Mouse (Mus musculus) neural tube, embryonic 15.5 days (tissue): ENCODE measurements around the gene Zfp941. TPM values are rescaled to one million over a fixed set of nuclear protein-coding genes. Genes with fewer than 3 reads are reported as not detected.

Experiments used
- ATAC-seq: fragments of 200-750 bp; cut with Nextera tagmentation; 2 replicates; pipeline ENCODE4 v1.8.0; 2017; ENCODE audit warnings: mild to moderate bottlenecking, moderate TSS enrichment, moderate library complexity; ENCODE audit not compliant: low FRiP score
- H3K27ac ChIP-seq: fragments of 300-500 bp; sonication (generic); replicated peaks from 2 replicates; pipeline ENCODE4 v1.5.1; 2015; ENCODE audit warnings: mild to moderate bottlenecking, inconsistent platforms
- H3K27me3 ChIP-seq: fragments of 300-500 bp; sonication (generic); replicated peaks from 2 replicates; pipeline ENCODE4 v1.6.1; 2015; ENCODE audit warnings: inconsistent platforms
- H3K36me3 ChIP-seq: fragments of 300-500 bp; sonication (generic); 2 replicates; pipeline ENCODE4 v1.6.1; 2015; ENCODE audit warnings: inconsistent platforms
- H3K4me1 ChIP-seq: fragments of 300-500 bp; sonication (generic); 2 replicates; pipeline ENCODE4 v1.6.1; 2015; ENCODE audit warnings: inconsistent platforms
- H3K4me2 ChIP-seq: fragments of 300-500 bp; sonication (generic); 2 replicates; pipeline ENCODE4 v1.6.1; 2015; ENCODE audit warnings: inconsistent platforms, mild to moderate bottlenecking, moderate library complexity
- H3K4me3 ChIP-seq: fragments of 300-500 bp; sonication (generic); replicated peaks from 2 replicates; pipeline ENCODE4 v1.5.1; 2015; ENCODE audit warnings: mild to moderate bottlenecking, inconsistent platforms
- H3K9ac ChIP-seq: fragments of 300-500 bp; sonication (generic); replicated peaks from 2 replicates; pipeline ENCODE4 v1.6.1; 2015; ENCODE audit warnings: mild to moderate bottlenecking, inconsistent platforms
- H3K9me3 ChIP-seq: fragments of 300-500 bp; sonication (generic); replicated peaks from 2 replicates; pipeline ENCODE4 v1.6.1; 2016; ENCODE audit warnings: inconsistent platforms
- WGBS: fragments of 180-500 bp; shearing (Covaris S2); methylation state at CpG from one replicate; pipeline ENCODE4 v1.1.7; 2015; ENCODE audit warnings: mixed read lengths; 5-methylcytosine and 5-hydroxymethylcytosine counted together
- polyA plus RNA-seq: library from polyadenylated mRNA; unstranded; fragments of >200 nt; fragmentation: Nextera tagmentation; extraction: Ambion mirVana; gene quantifications from 2 replicates; pipeline ENCODE4 v1.2.1, GENCODE M21; 2015

Gene Zfp941
- polyA plus RNA-seq, 1 experiment from 2014 or later: 33.1 TPM

DNA sequence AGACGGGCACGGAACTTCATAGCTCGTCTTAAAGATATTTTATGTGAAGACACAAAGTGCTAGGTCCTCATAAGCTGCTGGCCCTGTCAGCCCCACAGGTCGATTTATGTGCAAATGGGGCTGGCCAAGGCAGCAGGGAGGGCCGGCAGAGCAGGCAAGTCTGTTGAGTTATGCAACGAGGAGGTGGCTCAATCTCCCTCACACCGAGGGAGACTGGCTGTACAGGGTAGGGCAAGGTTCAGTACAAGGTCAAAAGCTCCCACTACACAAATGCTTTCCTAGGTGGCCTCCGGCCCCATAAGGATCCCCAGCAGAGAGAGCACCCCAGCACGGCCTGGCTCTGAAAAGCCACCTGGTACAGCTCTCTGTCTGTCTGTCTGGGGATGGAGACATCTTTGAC lies 31.4 kb upstream of the Zfp941 start:
- 82% methylated on average over 9 of the region's 9 CpGs for WGBS
- Histone ChIP-seq H3K9me3 (no peaks in the 10 kb centered on the region), H3K4me2 (no peak overlapping the region), H3K9ac (no peak overlapping the region), H3K4me1 (peaks cover 20% of the 10 kb centered on the region), H3K36me3 (peaks cover 36% of the 10 kb centered on the region), H3K27me3 (no peaks in the 10 kb centered on the region), H3K27ac (no peak overlapping the region), H3K4me3 (no peak overlapping the region)
- ATAC-seq: no peak

DNA sequence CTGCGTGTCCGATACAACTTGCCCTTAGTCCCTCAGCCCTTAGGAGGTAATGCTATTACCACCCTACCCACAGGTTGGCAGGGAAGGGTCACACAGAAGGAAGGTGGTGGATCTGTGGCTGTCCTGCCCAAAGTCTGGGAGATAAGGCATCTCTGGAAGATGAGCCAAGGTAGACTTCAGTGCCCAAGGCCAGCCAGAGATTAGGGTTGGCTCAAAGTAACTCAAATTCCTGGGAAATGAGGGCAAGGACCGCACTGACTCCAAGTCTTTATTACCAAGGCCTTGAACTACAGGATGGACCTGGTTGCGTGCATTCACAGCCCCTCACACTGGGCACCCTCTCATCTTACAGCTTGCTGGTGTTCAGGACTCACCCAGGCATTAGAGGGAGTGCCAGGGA lies 29.9 kb upstream of the Zfp941 start:
- ATAC-seq: no peak
- no peaks in the 10 kb centered on the region for H3K27me3 ChIP-seq
- peaks cover 36% of the 10 kb centered on the region for H3K36me3 ChIP-seq
- 97% methylated on average over 4 of the region's 4 CpGs for WGBS
- no peak overlapping the region for H3K27ac ChIP-seq
- no peak overlapping the region for H3K4me2 ChIP-seq
- H3K9ac ChIP-seq: no peak overlapping the region
- H3K4me3 ChIP-seq: no peak overlapping the region
- H3K4me1 ChIP-seq: peaks cover 12% of the 10 kb centered on the region
- H3K9me3 ChIP-seq: no peaks in the 10 kb centered on the region

DNA sequence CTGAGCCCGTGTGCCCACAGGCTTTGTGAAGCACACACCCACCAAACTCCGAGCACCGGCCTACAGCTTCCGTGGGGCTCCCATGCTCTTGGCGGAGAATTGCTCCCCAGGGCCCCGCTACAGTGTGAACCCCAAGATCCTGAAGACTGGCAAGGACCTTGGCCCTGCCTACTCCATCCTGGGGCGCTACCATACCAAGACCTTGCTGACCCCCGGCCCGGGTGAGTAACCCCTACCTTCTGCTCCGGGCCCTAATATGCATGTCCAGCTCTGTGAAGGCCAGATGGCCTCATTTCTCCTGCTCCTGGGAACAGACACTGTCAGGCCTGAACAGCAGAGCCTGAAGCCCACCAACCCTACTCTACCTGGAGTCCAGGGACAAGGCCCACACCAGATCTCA lies 26.6 kb upstream of the Zfp941 start:
- no peaks in the 10 kb centered on the region for H3K9me3 ChIP-seq

DNA sequence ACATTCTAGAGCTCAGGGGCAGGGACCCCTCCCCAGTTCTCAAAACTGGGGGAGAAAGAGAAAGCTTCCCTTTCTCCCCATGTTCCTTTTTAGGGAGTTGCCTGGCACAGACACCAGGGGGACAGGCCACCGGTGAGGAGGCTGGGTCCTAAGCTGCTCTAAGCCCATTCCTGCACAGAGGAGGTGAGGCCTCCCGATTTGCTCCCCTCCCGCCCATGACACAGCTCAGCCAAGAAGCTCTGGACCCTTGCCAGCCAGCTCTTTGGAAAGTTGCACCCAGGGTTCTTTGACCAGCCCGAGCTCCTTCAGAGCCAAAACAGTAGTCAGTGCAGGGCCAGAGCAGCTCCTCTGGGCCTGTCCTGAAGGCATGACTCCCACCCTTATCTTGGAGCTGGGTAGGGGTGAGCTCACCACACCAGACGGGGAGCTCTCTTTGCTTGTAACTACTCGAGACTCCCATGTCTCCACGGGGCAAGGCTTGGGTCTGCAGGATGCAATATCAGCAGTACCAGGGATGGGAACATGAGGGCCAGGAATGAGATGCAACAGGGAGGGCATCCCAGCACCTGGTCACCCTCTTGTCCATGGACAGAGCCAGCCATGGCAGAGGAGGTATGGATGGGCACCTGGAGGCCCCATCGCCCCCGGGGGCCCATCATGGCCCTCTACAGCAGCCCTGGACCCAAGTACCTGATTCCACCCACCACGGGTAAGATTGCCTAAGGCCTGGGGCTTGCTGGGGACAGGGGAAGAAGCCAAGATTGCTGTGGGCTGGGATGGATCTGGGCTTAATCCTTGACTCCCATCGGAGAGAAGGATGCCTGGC lies 26.0 kb upstream of the Zfp941 start, which contains the start of gene Odf3:
Gene Odf3, plus strand, starts transcription at position 51 of the 826 bp plus-strand sequence.
- H3K36me3 ChIP-seq: peaks cover 20% of the 10 kb centered on the region
- H3K27me3 ChIP-seq: peaks cover 11% of the 10 kb centered on the region
- ATAC-seq: no peak
- H3K4me3 ChIP-seq: no peak within 1 kb of the TSS
- H3K9me3 ChIP-seq: no peaks in the 10 kb centered on the region
- no peaks in the 10 kb centered on the region for H3K4me1 ChIP-seq
- 66% methylated on average over 11 of the region's 11 CpGs for WGBS
- no peak within 1 kb of the TSS for H3K27ac ChIP-seq
- H3K4me2 ChIP-seq: no peak within 1 kb of the TSS
- H3K9ac ChIP-seq: no peak within 1 kb of the TSS

More for the DNA sequence above, 26.6 kb upstream of the Zfp941 start:
- peaks cover 7% of the 10 kb centered on the region; the same call in 1 of the 2 replicates for H3K27me3 ChIP-seq
- no peak overlapping the region for H3K4me3 ChIP-seq
- peaks cover 26% of the 10 kb centered on the region for H3K36me3 ChIP-seq
- H3K27ac ChIP-seq: no peak overlapping the region
- no peaks in the 10 kb centered on the region for H3K4me1 ChIP-seq
- no peak overlapping the region for H3K9ac ChIP-seq
- WGBS: 92% methylated on average over 10 of the region's 10 CpGs
- H3K4me2 ChIP-seq: no peak overlapping the region
- ATAC-seq: no peak

DNA sequence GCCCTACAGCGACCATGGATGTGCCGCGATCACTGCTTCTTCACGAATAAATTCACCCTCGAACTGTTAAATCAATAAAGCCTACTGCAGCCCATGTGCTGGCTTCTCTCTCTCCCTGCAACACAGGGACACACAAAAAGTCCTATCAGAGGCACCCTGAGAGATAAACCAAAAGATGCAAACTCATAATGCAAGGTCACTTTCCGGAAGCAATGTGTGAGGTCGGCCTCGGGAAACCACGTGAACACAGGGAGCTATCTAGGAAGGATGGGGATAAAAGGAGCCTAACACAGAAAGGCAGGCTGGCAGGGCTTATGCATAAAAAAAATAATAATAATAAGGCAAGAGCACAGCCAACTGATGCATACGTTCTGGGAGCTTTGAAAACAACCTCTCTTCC lies 24.7 kb upstream of the Zfp941 start:
- Histone ChIP-seq H3K36me3 (peaks cover 7% of the 10 kb centered on the region), H3K4me3 (no peak overlapping the region), H3K9ac (no peak overlapping the region), H3K27me3 (peaks cover 22% of the 10 kb centered on the region), H3K4me1 (no peaks in the 10 kb centered on the region), H3K9me3 (no peaks in the 10 kb centered on the region), H3K4me2 (no peak overlapping the region), H3K27ac (no peak overlapping the region)
- ATAC-seq: no peak
- WGBS: 86% methylated on average over 10 of the region's 10 CpGs

DNA sequence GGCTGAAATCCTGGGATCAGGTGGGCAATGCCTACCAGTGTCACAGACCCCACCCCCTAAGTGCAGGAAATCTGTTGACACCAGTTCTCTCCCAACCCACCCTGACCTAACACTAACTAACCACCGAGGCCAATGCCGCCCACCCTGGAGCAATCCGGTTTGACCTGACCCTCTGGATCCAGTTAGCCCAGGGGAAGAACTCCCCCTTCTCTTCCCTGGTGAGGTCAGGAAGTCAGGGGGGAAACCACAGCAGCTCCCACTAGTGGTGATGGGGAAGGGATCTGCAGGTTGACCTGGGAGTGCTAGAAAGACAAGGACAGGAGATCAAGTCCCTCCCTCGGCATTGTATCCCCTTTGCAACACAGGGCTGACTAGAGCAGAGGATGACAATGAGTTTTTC lies 23.7 kb upstream of the Zfp941 start:
- Histone ChIP-seq H3K9ac (no peak overlapping the region), H3K4me1 (no peaks in the 10 kb centered on the region), H3K4me2 (no peak overlapping the region), H3K9me3 (no peaks in the 10 kb centered on the region), H3K27me3 (peaks cover 32% of the 10 kb centered on the region), H3K36me3 (0 out of 2 replicates have a peak, but pooled peaks cover 3% of the 10 kb centered on the region), H3K4me3 (no peak overlapping the region), H3K27ac (no peak overlapping the region)
- ATAC-seq: no peak
- WGBS: 72% methylated on average over 4 of the region's 4 CpGs

DNA sequence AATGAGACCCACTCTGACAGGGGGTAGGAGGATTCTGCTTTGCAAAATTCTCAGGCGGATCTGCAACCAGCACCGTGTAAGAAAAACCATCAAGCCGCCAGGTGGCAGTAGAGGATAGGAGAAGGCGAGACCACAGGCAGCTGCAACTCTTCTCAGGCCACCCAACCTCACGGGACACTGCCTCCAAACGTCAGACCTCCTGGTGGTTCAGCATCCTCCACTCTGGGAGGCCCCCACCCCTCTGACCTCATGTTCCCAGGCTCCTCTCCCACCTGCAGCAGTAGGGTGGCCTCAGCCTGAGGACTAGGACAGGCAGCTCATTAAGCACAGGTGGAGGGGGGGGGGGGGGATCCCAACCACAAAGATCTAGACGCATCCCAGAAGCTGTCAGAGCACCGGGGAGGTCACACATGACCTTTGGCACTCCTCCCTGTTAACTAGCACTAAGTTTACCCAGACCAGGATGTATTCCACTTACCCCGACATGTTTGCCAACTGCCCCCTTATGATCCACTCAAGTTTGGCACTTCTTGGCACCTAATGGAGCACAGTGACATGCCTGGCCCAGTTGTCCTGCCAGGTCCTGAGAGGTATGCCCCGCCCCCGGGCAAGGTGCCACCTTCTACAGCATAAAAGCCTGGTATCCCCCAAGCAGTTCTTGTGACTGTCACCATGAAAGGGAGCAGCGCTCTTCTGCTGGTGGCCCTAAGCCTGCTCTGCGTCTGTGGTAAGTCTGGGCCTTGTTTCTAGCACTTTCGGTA lies 23.1 kb upstream of the Zfp941 start, which contains the start of gene Scgb1c1:
Gene Scgb1c1, plus strand, starts transcription at position 643 of the 761 bp plus-strand sequence.
- Histone ChIP-seq H3K9ac (no peak within 1 kb of the TSS), H3K4me2 (no peak within 1 kb of the TSS), H3K4me1 (no peaks in the 10 kb centered on the region), H3K4me3 (no peak within 1 kb of the TSS), H3K27me3 (peaks cover 37% of the 10 kb centered on the region), H3K9me3 (no peaks in the 10 kb centered on the region), H3K36me3 (no peaks in the 10 kb centered on the region), H3K27ac (no peak within 1 kb of the TSS)
- ATAC-seq: peak; percentile 76
- 33% methylated on average over 14 of the region's 14 CpGs for WGBS

DNA sequence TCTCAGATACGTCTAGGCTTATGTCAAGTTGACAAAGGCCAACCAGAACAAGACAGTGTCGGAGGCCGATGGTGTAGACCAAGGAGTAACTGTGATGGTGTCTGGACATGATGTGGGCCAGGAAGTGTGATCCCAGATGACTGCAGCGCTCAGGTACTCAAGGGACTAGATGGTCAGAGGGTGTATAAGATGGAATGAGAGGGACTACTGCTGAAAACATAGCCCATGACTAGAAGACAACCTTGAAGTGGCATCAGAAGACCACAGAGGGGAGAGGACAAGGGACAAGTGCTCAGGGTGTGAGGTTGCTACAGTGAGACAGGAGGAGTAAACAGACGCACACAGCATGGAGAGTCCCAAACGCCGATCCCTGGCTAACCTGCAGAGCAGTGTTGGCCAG lies 21.8 kb upstream of the Zfp941 start:
- no peak overlapping the region for H3K9ac ChIP-seq
- H3K27me3 ChIP-seq: peaks cover 38% of the 10 kb centered on the region
- H3K4me2 ChIP-seq: no peak overlapping the region
- H3K27ac ChIP-seq: no peak overlapping the region
- no peaks in the 10 kb centered on the region for H3K36me3 ChIP-seq
- H3K4me1 ChIP-seq: no peaks in the 10 kb centered on the region
- no peak overlapping the region for H3K4me3 ChIP-seq
- H3K9me3 ChIP-seq: no peaks in the 10 kb centered on the region
- ATAC-seq: no peak
- 78% methylated on average over 7 of the region's 7 CpGs for WGBS

DNA sequence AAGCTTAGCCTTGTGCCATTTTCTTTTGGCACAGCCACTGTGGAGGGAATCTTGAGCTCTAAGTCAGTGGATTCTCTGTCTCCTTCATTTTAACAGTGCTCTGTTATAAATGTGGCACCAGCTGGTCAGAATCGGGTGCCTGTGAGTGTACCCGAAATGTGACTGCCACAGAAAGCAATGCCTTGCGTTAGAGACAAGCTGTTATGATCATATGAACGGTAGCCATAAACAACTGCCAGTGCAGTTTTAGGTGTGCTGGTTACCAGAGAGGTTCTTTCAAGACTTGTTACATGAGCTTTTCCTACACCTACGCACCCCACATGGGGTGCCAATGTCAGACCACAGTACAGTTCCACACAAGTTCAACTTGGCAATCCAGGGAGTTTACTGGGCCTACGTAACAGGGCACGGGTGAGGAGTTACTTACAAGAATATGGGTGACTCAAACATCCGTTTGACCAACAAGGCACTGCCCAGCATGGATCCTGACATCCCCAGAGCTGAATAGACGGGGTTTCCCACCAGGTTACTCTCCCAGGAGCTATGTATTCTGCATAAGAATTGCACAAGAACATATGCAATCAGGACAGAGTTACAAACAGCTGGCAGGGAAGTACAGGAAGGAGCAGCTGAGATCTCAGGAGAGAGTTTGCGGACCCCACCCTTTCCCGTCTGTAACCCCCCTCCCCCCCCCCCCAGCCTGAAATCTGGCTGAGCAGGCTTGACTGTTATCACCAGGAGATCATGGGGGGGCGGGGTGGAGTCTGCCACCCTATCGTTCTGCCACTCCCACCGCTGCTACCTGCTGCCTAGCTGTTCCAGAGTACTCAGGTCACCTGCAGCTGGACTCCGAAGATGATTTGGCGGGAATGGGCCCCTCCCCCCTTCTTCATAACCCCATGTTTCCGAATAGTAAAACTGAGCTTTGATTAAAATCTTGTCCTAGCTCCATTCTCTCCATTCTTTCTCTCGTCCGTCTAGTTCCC lies 19.1 kb upstream of the Zfp941 start:
- Histone ChIP-seq H3K27ac (no peak overlapping the region), H3K4me3 (no peak overlapping the region), H3K4me2 (no peak overlapping the region), H3K4me1 (no peaks in the 10 kb centered on the region), H3K27me3 (peaks cover 35% of the 10 kb centered on the region), H3K9me3 (no peaks in the 10 kb centered on the region), H3K36me3 (no peaks in the 10 kb centered on the region), H3K9ac (no peak overlapping the region)
- ATAC-seq: no peak
- 41% methylated on average over 19 of the region's 19 CpGs for WGBS

DNA sequence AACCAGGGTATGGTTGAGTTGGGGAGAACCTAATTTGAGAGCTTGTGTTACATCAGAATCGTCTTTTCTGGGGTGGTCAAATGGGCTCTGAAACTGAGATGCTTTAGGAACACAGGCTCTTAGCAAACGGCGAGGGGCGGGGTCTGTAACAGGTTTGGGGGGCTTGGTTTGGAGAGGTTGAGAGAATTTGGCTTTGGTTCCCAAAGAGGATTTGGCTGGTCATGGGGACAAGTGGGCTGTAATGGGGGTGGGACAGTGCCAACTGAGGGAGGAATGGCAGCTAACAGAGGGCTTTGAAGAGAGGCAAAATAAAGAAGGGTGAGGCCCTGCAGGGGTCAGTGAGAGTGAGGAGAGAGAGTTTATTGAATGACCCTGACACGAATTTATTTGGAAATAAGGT lies 17.6 kb upstream of the Zfp941 start:
- H3K36me3 ChIP-seq: no peaks in the 10 kb centered on the region
- WGBS: 70% methylated on average over 5 of the region's 5 CpGs
- no peak for ATAC-seq
- H3K9me3 ChIP-seq: no peaks in the 10 kb centered on the region
- no peak overlapping the region for H3K4me3 ChIP-seq
- peaks cover 35% of the 10 kb centered on the region for H3K27me3 ChIP-seq
- H3K27ac ChIP-seq: no peak overlapping the region
- no peak overlapping the region for H3K4me2 ChIP-seq
- no peaks in the 10 kb centered on the region for H3K4me1 ChIP-seq
- H3K9ac ChIP-seq: no peak overlapping the region
